Mouse (Mus musculus) bone marrow macrophage, adult 2 months (primary cell): ENCODE data around the gene Jmjd1c. TPM values are rescaled to one million over a fixed set of nuclear protein-coding genes. Genes with fewer than 3 reads are reported as not detected.

ENCODE experiments used
- H3K27ac ChIP-seq: 2 replicates; pipeline ENCODE4 v1.5.1; 2012; ENCODE audit warnings: low read depth, low read length; ENCODE audit not compliant: insufficient read depth
- H3K4me1 ChIP-seq: 2 replicates; pipeline ENCODE4 v1.6.1; 2012; ENCODE audit warnings: low read length; ENCODE audit not compliant: control insufficient read depth, insufficient read depth
- H3K4me3 ChIP-seq: 2 replicates; pipeline ENCODE4 v1.5.1; 2012; ENCODE audit warnings: mild to moderate bottlenecking, low read length, moderate library complexity; ENCODE audit not compliant: insufficient read depth
- CTCF ChIP-seq: IDR thresholded peaks from 2 replicates; pipeline ENCODE4 v1.5.1; 2012; ENCODE audit warnings: low read depth, mild to moderate bottlenecking, low read length, moderate library complexity
- POLR2A ChIP-seq: IDR thresholded peaks from 2 replicates; pipeline ENCODE4 v1.6.1; 2012; ENCODE audit warnings: mild to moderate bottlenecking, low read depth, low read length, borderline replicate concordance
- polyA plus RNA-seq: library from polyadenylated mRNA; stranded (reverse); fragments of >200 nt; gene quantifications from 2 replicates; pipeline ENCODE4 v1.2.4, GENCODE M21; 2012; ENCODE audit not compliant: missing spikeins, insufficient read depth, insufficient read length

Jmjd1c gene
- 66.2 and 69.2 TPM in 2 replicates for polyA plus RNA-seq

DNA sequence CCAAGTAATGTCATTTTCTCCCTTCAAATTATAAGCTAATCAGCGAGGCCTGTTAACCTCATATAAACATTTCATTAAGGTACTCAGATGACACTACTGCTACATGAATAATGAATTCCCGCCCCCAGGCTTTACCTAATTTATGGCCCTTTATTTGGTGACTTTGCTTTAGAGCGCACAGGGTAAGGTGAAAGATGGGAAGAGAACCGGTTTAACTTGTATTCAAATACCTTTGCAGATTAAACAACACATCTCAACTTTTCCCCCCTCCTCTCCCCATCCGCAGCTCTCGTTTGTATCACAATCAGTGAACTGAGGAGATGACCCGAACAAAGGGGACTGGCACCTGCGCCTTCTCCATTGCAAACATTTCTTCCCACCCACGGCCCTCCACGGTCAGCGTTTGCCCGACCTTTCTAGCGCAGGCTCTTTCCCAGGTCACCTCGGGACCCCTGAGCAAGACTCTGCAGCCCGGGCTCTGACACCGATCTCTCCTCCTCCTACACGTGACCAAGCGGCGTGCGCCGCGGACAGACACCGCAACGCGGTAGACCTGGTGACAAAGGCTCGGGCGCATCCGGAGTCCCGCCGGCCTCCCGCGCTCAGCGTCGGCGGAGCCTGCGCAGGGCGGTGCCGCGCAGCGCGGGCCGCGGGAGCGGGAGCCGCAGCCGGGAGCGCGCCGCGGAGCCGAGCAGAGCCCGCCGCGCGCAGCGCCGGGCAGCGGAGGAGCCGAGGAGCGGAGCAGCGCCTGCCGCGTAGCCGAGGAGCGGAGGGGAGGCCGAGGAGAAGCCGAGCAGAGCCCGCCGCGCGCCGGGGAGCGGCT, at the start of gene Jmjd1c:
TSS of gene Jmjd1c (plus strand) at position 328 of the 823 bp plus-strand sequence.
- Histone ChIP-seq H3K4me1 (peaks cover 25% of the 10 kb centered on the region), H3K4me3 (peak within 1 kb of the TSS; percentile 81), H3K27ac (peak within 1 kb of the TSS; percentile 89)
- TF ChIP-seq POLR2A = no peak
- TF ChIP-seq CTCF = no peak

GRCm38 (mm10) chr10:67047712-67048645, 47.9 kb upstream of the Jmjd1c start:
- TF ChIP-seq POLR2A (no peak), CTCF (no peak)
- H3K4me3 ChIP-seq = peak overlapping the region; percentile 23; the same call in 1 of the 2 replicates
- H3K27ac ChIP-seq = peak overlapping the region; percentile 84
- peaks cover 57% of the 10 kb centered on the region for H3K4me1 ChIP-seq

GRCm38 (mm10) chr10:67048871-67049615, 46.9 kb upstream of the Jmjd1c start:
- H3K4me1 ChIP-seq = peaks cover 52% of the 10 kb centered on the region
- peak overlapping the region; percentile 58 for H3K27ac ChIP-seq
- peak overlapping the region; percentile 12; the same call in 1 of the 2 replicates for H3K4me3 ChIP-seq
- TF ChIP-seq POLR2A (no peak), CTCF (no peak)

DNA sequence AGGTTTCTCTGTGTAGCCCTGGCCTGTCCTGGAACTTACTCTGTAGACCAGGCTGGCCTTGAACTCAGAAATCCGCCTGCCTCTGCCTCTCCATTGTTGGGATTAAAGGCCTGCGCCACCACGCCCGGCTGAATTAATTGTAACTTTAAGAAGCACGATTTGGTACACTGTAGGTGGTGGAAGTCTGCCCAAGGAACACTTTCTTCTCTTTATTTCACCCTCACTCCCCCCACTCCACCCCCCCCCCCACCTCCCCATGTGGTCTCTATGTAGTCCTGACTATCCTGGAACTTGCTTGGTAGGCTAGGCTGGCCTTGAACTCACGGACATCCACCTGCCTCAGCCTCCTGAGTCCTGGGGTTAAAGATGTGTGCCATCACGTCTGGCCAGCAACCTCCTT, 46.3 kb upstream of the Jmjd1c start:
- peaks cover 47% of the 10 kb centered on the region for H3K4me1 ChIP-seq

GRCm38 (mm10) chr10:67050766-67051165, 45.2 kb upstream of the Jmjd1c start:
- no peak overlapping the region for H3K27ac ChIP-seq
- peaks cover 46% of the 10 kb centered on the region for H3K4me1 ChIP-seq
- H3K4me3 ChIP-seq = no peak overlapping the region
- no peak for TF ChIP-seq CTCF

More for the DNA sequence above, 46.3 kb upstream of the Jmjd1c start:
- Histone ChIP-seq H3K27ac (no peak overlapping the region), H3K4me3 (no peak overlapping the region)
- TF ChIP-seq POLR2A (no peak), CTCF (no peak)

- TF ChIP-seq POLR2A (no peak), CTCF (no peak)
- Histone ChIP-seq H3K4me1 (peaks cover 44% of the 10 kb centered on the region), H3K4me3 (no peak overlapping the region), H3K27ac (no peak overlapping the region)
These were observed 44.5 kb upstream of the Jmjd1c start for GRCm38 (mm10) chr10:67051466-67051865.

DNA sequence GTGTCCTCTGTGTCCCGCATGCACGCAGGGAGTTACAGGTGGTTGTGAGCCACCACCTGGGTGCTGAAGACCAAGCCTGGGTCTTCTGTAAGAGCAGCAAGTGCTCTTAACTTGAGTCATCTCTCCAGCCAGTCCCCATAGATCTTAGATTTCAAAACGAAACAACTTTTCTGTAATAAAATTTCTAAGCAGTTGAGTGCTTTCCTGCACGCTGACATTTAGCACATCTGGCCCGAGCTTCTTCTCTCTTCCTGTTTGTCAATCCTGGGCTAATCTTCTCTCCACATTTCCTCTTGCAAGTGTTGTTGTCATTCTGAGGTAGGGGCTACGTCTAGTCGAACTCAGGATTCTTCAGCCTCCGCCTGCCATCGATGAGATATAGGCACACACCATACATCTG, 43.5 kb upstream of the Jmjd1c start:
- peaks cover 35% of the 10 kb centered on the region for H3K4me1 ChIP-seq

DNA sequence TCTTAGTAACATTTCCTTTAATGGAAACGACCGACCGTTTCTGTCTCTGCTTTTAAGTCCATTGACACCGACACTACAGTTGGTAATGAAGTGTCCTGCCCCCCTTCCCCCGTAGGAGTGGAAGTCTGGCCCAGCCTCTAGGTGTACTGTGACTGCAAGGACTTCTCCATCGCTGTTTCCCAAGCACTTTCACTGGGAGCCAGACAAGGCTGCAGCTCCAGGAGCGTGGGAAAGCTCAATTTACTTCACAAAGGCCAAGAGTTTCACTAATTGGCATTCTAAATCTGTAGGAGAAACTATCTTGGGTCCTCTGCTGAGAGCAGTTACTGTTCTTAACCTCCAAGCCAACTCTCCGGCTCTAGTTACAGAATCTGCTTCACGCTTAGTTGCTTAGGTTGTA, 42.5 kb upstream of the Jmjd1c start:
- no peak overlapping the region for H3K4me3 ChIP-seq
- H3K4me1 ChIP-seq = peaks cover 29% of the 10 kb centered on the region
- H3K27ac ChIP-seq = no peak overlapping the region
- TF ChIP-seq CTCF (no peak), POLR2A (no peak)

More for the DNA sequence above, 43.5 kb upstream of the Jmjd1c start:
- H3K4me3 ChIP-seq = no peak overlapping the region
- no peak overlapping the region for H3K27ac ChIP-seq
- TF ChIP-seq CTCF = no peak
- no peak for TF ChIP-seq POLR2A

- TF ChIP-seq POLR2A = no peak
- no peak for TF ChIP-seq CTCF
- peaks cover 14% of the 10 kb centered on the region for H3K4me1 ChIP-seq
- no peak overlapping the region for H3K27ac ChIP-seq
- H3K4me3 ChIP-seq = no peak overlapping the region
These were observed 39.8 kb upstream of the Jmjd1c start for GRCm38 (mm10) chr10:67055867-67056856.
